In the genomic region with DNA sequence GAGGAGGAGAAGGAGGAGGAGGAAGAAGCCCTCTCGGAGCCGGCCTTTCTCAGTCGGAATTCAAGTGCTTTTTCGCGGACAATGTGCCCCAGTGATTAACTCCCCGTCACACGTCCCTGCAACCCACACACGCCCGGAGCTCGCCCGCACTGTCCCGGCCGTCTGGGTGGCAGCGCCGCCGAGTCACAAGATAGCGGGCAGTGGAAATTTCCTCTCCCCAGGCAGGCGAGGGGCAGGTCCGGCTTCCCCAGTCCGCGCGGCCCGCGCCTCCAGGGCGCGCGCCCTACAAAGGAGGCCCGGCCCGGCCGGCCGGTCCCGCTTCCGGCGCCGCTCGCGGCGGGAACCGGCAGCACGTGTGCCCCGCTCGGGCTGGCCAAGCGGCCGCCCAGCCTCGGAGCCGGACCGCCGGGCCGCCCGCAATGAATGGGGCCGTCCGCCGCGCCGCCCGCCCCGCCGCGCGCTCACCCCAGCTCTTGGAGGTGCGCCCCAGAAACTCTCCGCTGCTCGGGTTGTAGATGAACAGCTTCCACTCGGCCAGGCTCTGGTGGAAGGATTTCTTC, we compare ENCODE assay signal across 8 mouse cellular contexts. TPM values are rescaled to one million over a fixed set of nuclear protein-coding genes. Genes with fewer than 3 reads are reported as not detected.
DNase-seq lines count a peak whose midpoint lies in the region; ATAC-seq lines count a peak whose summit lies in the region.

No protein-coding gene starts in this region.

- peak; percentile 22 for ATAC-seq in CD4-positive, CD25-positive, alpha-beta regulatory T cell, adult 4 months
- ATAC-seq in forebrain, embryonic 11.5 days (replicated peaks; ENCODE audit: low FRiP score) = peak; percentile 65
- ATAC-seq in heart, embryonic 15.5 days (replicated peaks; ENCODE audit: insufficient number of reproducible peaks, insufficient read depth, low FRiP score, low read depth) = peak; percentile 77
- peak; percentile 68 for ATAC-seq in liver, embryonic 12.5 days
- ATAC-seq in stomach, embryonic 14.5 days (ENCODE audit: insufficient number of reproducible peaks, insufficient read depth, low FRiP score, low read depth) = peak; percentile 56

- no peaks in the 10 kb centered on the region for H3K36me3 ChIP-seq in forebrain, embryonic 11.5 days (ENCODE audit: control insufficient read depth, insufficient read depth, low read length)
- no peaks in the 10 kb centered on the region for H3K36me3 ChIP-seq in heart, embryonic 15.5 days
- H3K36me3 ChIP-seq in liver, embryonic 12.5 days = peaks cover 6% of the 10 kb centered on the region
- no peaks in the 10 kb centered on the region for H3K36me3 ChIP-seq in stomach, embryonic 14.5 days (ENCODE audit: control insufficient read depth, insufficient read depth, low read length)

- no peaks in the 10 kb centered on the region; the same call in 1 of the 2 replicates for H3K9me3 ChIP-seq in forebrain, embryonic 11.5 days (ENCODE audit: control insufficient read depth, low read length)
- H3K9me3 ChIP-seq in heart, embryonic 15.5 days (replicated peaks) = no peaks in the 10 kb centered on the region
- no peaks in the 10 kb centered on the region for H3K9me3 ChIP-seq in liver, embryonic 12.5 days (replicated peaks)
- no peaks in the 10 kb centered on the region for H3K9me3 ChIP-seq in stomach, embryonic 14.5 days (ENCODE audit: control insufficient read depth, low read depth, low read length)

- under 1% methylated on average over 44 of the region's 64 CpGs for WGBS in forebrain, embryonic 11.5 days
- WGBS in heart, embryonic 15.5 days = 0% methylated on average over 64 of the region's 64 CpGs
- WGBS in liver, embryonic 12.5 days (ENCODE audit: insufficient replicate concordance) = under 1% methylated on average over 58 of the region's 64 CpGs
- under 1% methylated on average over 64 of the region's 64 CpGs for WGBS in stomach, embryonic 14.5 days

- peak overlapping the region; percentile 90 for H3K9ac ChIP-seq in forebrain, embryonic 11.5 days (ENCODE audit: low read length)
- peak overlapping the region; percentile 74 for H3K9ac ChIP-seq in heart, embryonic 15.5 days
- peak overlapping the region; percentile 88 for H3K9ac ChIP-seq in liver, embryonic 12.5 days
- H3K9ac ChIP-seq in stomach, embryonic 14.5 days (replicated peaks; ENCODE audit: low read depth, low read length) = peak overlapping the region; percentile 78

- H3K27me3 ChIP-seq in forebrain, embryonic 11.5 days (ENCODE audit: control insufficient read depth, insufficient read depth, low read length) = no peaks in the 10 kb centered on the region
- no peaks in the 10 kb centered on the region for H3K27me3 ChIP-seq in heart, embryonic 15.5 days
- no peaks in the 10 kb centered on the region for H3K27me3 ChIP-seq in liver, embryonic 12.5 days (replicated peaks)
- no peaks in the 10 kb centered on the region for H3K27me3 ChIP-seq in stomach, embryonic 14.5 days (ENCODE audit: control insufficient read depth, insufficient read depth, low read length)

- DNase-seq in c-Kit-positive CD71-negative TER-119-negative erythroid progenitor cells, embryonic 14.5 days (ENCODE audit: low read depth) = peak; percentile 30
- DNase-seq in forebrain, embryonic 11.5 days (ENCODE audit: low spot score) = peak; percentile 84
- DNase-seq in kidney, postnatal 14 days = peak; percentile 86
- peak; percentile 63 for DNase-seq in naive thymus-derived CD4-positive, alpha-beta T cell, adult 2 months (ENCODE audit: low read depth)

- H3K4me1 ChIP-seq in forebrain, embryonic 11.5 days (replicated peaks; ENCODE audit: control insufficient read depth, insufficient read depth, low read length) = peaks cover 3% of the 10 kb centered on the region; the same call in 1 of the 2 replicates
- peaks cover 17% of the 10 kb centered on the region for H3K4me1 ChIP-seq in heart, embryonic 15.5 days (replicated peaks)
- peaks cover 28% of the 10 kb centered on the region for H3K4me1 ChIP-seq in liver, embryonic 12.5 days
- peaks cover 17% of the 10 kb centered on the region; the same call in 1 of the 2 replicates for H3K4me1 ChIP-seq in stomach, embryonic 14.5 days (ENCODE audit: control insufficient read depth, insufficient read depth, low read length)

- peak overlapping the region; percentile 89 for H3K4me3 ChIP-seq in forebrain, embryonic 11.5 days (ENCODE audit: low read depth, low read length)
- H3K4me3 ChIP-seq in heart, embryonic 15.5 days = peak overlapping the region; percentile 71
- H3K4me3 ChIP-seq in liver, embryonic 12.5 days = peak overlapping the region; percentile 84
- H3K4me3 ChIP-seq in stomach, embryonic 14.5 days (ENCODE audit: low read depth, low read length) = peak overlapping the region; percentile 87

- H3K4me2 ChIP-seq in forebrain, embryonic 11.5 days (ENCODE audit: low read depth, low read length, severe bottlenecking) = peak overlapping the region; percentile 47
- H3K4me2 ChIP-seq in heart, embryonic 15.5 days = peak overlapping the region; percentile 80
- H3K4me2 ChIP-seq in liver, embryonic 12.5 days = peak overlapping the region; percentile 82
- peak overlapping the region; percentile 57 for H3K4me2 ChIP-seq in stomach, embryonic 14.5 days (replicated peaks; ENCODE audit: low read depth, low read length)

- peak overlapping the region; percentile 94 for H3K27ac ChIP-seq in forebrain, embryonic 11.5 days (ENCODE audit: low read depth, low read length)
- peak overlapping the region; percentile 96 for H3K27ac ChIP-seq in heart, embryonic 15.5 days
- peak overlapping the region; percentile 96 for H3K27ac ChIP-seq in liver, embryonic 12.5 days
- H3K27ac ChIP-seq in stomach, embryonic 14.5 days (ENCODE audit: low read length) = peak overlapping the region; percentile 85

RNA-seq across cellular contexts. Expression of gene Atp1b3, which starts 0.6 kb away (rescaled TPM):
- polyA plus RNA-seq in CD4-positive, CD25-positive, alpha-beta regulatory T cell, adult 4 months (2017; shearing (Covaris generic)) = 100 to 1,000 TPM; 219 to 284 TPM
- polyA plus RNA-seq in forebrain, embryonic 11.5 days (2014; fragmentation: Nextera tagmentation; extraction: Ambion mirVana) = 169 and 170 TPM in 2 replicates
- 120 and 130 TPM in 2 replicates for polyA plus RNA-seq in heart, embryonic 15.5 days (2015; fragmentation: Nextera tagmentation; extraction: Ambion mirVana)
- polyA plus RNA-seq in liver, embryonic 12.5 days (2016; fragmentation: Nextera tagmentation; extraction: Ambion mirVana) = 99.5 and 101 TPM in 2 replicates
- polyA plus RNA-seq in stomach, embryonic 14.5 days (2014; fragmentation: Nextera tagmentation; extraction: Ambion mirVana) = 160 and 167 TPM in 2 replicates

Comparison
In these comparisons a context has a peak if more than half of its experiments do, and no peak if none do; other contexts are left out.
1. Peak in every context shown above with its lines: DNase-seq, ATAC-seq, H3K4me3 ChIP-seq and H3K27ac ChIP-seq.
2. ATAC-seq: peak in every context shown above with its lines; median percentile 77 in heart, embryonic 15.5 days; 68 in liver, embryonic 12.5 days; 65 in forebrain, embryonic 11.5 days; 56 in stomach, embryonic 14.5 days; 22 in CD4-positive, CD25-positive, alpha-beta regulatory T cell, adult 4 months.
3. DNase-seq: peak in every context shown above with its lines; median percentile 86 in kidney, postnatal 14 days; 84 in forebrain, embryonic 11.5 days; 63 in naive thymus-derived CD4-positive, alpha-beta T cell, adult 2 months; 30 in c-Kit-positive CD71-negative TER-119-negative erythroid progenitor cells, embryonic 14.5 days.